Mouse (Mus musculus): ENCODE measurements at regions not wholly inside any gene's neighbourhood (a gene's known extent, or its start where the extent isn't known, plus 50 kb on each side); places are given as distances from the start of the nearest gene placed in this dataset.
"Not testable (repeated sequence)": the region's sequence is repeated elsewhere in the genome, so short reads cannot be mapped to it uniquely, and the experiment has no call there.

GRCm38 (mm10) chr1:23316288-23316687 lies 81.3 kb downstream of the Ogfrl1 start:
- DNase-seq, result not testable (repeated sequence)

GRCm38 (mm10) chr1:23314863-23315262 lies 82.7 kb downstream of the Ogfrl1 start:
- not testable (repeated sequence) for DNase-seq

DNA sequence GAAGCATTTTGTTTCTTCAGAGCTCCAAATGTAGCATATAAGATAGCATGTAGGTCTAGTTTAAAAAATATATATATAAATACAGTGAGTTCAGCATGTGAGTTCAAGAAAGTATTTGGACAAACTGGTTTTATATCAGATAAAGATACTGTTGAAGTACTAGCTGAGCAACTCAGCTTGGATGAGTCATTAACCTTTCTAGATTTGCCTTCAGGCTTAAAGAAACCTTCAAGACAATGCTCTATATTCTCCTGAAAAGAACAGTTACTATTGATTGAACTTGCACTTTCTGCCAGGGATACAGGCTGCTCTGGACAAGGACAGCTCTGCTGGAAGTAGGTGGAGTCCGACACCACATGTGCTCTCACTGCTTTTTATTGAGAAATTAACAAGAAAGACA lies 104.9 kb downstream of the Ogfrl1 start:
- no peak for DNase-seq

DNA sequence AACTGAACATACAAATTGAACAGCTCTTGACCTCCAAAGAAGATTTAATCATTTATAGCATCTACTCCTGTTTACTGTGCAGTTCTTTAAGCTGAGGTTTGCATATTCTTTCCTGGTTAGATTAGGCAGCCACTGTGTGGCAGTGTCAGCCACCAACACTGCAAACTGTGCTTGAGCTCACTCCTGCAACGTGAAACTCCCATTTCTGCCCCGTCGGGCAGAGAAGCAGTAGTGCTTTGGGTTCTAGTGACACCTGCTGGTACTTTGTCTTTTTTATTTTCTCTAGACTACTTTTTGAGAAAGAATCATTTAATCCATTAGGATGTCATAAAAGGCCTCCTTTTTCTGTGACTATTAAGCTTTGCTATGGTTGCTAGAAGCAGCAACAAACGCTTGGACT lies 110.8 kb downstream of the Ogfrl1 start:
- DNase-seq, result peak; percentile 27

DNA sequence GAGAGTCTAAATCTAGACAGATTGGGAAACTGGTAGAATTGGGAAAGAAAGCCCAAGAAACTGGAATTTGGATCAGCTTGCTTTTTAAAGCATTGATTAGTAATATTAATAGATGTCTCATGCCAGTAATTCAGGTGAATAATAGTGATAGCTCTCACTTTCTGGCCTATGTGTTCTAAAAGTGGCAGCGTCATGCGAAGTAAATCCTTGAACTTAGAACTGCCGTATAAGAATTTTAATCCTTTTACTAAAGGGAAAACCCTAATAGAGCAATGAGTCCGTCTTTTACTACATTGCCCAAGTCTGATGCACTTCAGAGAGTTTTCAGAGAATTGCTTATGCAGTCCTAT lies 114.7 kb downstream of the Ogfrl1 start:
- DNase-seq, result no peak

DNA sequence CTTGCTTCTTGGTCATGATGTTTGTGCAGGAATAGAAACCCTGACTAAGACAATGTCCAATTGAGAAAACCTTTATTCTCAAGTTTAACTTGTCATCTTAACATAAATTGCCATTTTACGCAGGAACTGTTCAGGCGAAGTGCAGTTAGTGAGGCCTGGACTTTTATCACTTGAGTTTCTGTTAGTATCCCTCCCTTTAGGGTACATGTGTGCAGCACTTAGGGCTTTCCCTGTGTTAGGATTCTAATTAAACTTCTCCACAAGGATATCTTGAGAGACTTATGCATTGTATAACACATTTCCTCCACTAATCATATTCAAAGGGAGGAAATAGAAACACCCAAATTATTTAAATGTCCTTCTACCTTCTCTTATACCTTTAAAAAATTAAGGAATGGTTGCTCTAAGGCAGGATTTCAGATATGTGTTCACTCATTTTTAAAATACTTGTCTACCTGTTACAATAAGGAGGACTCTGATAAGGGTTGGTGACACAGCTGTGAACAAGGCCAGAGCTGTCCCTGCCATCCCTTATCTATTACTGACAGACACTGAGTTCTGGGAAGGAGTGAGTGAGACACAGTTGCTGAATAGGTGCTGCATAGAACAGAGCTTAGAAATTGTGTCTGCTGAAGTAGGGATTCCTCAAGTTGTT lies 115.2 kb downstream of the Ogfrl1 start:
- no peak for DNase-seq

DNA sequence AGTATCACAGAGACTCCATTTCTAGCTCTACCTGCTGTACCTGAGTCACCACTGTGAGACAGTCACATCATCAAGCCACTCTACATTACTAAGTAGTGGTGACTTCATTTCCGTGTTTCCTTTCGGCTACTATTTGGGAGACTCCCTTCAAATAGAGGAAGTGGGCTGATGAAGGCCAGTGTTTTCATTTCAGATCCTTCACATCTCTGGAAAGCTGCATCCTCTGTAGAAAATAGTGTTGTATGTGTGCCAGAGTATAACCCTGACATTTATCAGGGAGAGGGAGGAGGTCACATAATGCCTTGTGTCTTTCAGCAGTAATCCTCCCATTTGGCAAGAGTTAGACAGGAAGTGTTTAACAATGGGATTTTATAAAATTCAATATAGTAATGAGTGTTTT lies 117.7 kb downstream of the Ogfrl1 start:
- DNase-seq, result no peak

- DNase-seq, result no peak
Observed at GRCm38 (mm10) chr1:23272077-23272476, 125.5 kb downstream of the Ogfrl1 start.

DNA sequence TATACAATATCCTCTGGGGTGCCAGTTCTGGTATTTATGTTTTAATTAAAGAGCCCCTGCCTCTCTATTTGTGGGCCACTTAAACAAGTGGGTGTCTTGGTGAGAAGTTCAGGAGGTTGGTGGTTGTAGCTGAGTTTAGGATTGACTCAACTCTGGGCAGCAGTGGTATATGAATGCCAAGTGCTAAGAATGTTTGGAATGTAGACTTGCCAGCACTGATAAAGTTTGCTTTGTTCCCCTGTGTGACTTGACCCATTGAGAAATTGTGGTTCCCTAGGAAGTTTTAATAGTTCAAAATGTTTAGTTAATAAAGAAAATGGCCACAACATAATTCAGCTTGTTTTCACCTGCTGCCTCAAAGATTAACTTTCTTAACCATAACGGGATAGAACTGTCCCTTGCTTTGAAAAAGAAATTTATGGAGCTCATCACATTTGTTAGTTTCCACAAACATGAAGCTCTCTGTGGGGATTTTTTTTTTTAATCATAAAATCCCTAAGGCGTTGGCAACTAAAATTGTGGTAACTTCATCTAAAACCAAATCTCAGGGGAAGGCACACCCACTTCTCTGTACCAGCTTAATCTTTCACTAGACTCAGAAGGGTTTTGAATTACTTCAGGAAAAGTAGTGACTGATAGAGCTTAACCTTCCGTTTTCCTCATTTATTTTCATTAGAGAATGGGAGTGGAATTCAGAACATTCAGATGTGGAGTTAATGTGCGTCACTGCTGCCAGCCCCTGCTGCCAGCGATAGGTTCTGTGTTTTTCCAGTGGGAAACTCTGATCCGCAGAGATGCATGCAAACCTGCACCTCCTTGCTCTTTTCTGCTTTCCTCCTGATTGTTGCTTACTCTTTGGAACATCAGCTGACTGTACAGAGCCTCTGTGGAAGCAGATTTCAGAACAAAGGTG lies 126.4 kb downstream of the Ogfrl1 start:
- no peak for DNase-seq

DNA sequence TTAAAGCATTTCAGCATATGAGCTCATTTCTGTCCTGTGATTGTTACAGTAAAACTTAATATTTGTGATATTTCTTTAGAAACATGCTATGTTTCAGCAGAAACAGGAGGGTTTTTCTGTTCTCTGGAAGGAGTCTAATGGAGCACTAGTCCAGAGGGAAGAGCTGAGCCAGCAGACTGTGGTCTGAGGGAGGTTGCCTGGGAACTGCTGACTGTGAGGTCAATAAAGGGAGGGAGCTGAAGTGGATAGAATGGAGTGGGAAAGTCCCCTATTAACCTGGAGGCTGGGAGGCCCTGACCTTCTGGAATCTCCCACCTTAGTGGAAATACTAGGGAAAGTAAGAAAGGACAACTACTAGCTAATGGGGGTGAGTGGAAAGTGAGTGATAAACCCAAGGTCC lies 129.5 kb downstream of the Ogfrl1 start:
- DNase-seq, result no peak

- DNase-seq, result no peak
Observed at GRCm38 (mm10) chr1:23265556-23266232, 131.9 kb downstream of the Ogfrl1 start.

GRCm38 (mm10) chr1:23264251-23264650 lies 133.3 kb downstream of the Ogfrl1 start:
- DNase-seq, result no peak

DNA sequence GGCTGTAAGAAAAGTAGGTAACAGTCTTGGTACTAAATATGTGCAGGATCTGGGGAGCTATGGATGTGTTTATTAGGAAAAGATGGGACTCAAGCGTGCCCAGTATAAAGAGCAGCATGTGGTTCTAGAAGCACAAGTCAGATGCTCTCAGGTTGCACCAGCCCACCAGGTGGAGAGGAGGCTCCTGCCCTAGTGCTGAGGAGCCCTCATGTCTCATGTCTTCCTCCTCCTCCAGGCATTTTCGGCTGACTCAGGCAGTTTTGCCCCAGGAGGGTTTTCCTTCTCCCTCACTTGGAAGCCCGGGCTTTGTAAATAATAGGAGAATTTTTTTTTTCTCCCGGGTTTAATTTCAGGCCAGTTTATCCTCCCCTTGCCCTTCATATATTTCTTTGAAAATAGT lies 133.8 kb downstream of the Ogfrl1 start:
- DNase-seq, result no peak

DNA sequence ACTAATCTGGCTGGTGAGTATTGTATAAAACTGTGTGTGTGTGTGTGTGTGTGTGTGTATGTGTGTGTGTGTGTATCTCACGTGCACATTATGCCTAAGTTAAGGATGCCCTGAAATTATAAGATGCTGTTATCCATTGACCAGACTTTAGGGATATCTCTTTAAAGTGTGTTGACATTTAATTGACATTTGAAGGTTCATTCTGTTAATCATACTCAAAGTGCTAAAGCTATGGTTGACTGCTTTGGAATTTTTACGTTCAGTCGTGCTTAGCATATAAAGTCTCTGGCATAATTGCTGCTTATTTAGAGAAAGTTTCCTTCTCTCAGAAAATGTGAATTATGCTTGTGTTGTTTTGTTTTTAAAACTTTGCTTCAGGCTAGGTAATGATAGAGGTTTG lies 135.9 kb downstream of the Ogfrl1 start:
- DNase-seq, result no peak

GRCm38 (mm10) chr1:23257306-23257895 lies 140.2 kb downstream of the Ogfrl1 start:
- DNase-seq, result peak; percentile 6

GRCm38 (mm10) chr1:23256630-23257001 lies 141.0 kb downstream of the Ogfrl1 start:
- peak; percentile 71 for DNase-seq

DNA sequence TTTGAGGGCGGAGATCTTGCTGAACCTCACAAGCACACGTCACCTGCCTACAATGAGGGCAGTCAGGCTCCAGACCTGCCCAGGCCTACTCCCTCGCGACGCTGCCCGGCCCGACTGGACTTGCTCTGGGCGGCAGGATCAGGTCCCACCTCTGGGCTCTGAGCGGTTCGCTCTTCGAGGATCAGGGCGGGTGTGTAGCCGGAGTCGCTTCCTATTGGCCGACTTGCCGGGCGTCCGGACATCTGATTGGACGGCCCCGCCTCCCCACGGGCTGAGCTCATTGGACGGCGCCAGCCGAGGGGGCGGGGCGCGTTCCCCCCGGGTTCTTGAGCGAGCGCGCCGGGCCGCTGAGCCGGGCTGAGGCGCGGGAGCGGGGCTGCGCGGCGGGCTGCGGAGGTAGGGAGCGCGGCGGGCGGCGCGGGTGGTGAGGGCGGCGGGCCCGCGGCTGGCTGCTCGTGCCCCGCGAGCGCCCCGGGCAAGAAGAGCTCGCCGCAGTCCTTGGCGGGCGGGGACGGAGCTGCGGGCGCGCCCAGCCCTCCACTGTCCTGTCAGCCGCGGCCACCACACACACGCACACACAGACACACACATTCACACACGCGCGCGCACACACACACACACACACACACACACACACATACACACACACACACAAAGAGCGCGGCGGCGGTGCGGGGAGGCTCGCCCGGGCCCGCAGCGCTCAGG lies 141.5 kb downstream of the Ogfrl1 start:
- DNase-seq, result peak; percentile 97

GRCm38 (mm10) chr1:23254235-23254634 lies 143.3 kb downstream of the Ogfrl1 start:
- no peak for DNase-seq

GRCm38 (mm10) chr1:23231522-23231921 lies 129.5 kb upstream of the 4933415F23Rik start:
- peak; percentile 7 for DNase-seq

DNA sequence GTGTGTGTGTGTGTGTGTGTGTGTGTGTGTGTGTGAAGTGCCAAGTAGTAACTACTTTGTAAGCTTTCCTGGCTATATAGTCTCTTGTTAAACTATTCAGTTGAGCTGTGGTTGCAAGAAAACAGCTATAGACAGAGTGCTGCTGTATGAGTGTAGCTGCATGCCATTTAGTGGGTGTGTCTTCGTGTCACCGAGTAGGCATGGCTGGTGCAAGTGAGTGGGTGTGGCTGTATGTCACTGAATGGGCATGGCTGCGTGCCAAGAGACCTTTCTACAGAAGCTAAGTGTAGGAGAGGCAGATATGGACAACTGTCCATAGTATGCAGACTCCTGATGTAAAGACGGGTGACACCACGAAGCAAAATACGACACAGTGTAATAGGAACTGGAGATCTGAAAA lies 126.4 kb upstream of the 4933415F23Rik start:
- no peak for DNase-seq

DNA sequence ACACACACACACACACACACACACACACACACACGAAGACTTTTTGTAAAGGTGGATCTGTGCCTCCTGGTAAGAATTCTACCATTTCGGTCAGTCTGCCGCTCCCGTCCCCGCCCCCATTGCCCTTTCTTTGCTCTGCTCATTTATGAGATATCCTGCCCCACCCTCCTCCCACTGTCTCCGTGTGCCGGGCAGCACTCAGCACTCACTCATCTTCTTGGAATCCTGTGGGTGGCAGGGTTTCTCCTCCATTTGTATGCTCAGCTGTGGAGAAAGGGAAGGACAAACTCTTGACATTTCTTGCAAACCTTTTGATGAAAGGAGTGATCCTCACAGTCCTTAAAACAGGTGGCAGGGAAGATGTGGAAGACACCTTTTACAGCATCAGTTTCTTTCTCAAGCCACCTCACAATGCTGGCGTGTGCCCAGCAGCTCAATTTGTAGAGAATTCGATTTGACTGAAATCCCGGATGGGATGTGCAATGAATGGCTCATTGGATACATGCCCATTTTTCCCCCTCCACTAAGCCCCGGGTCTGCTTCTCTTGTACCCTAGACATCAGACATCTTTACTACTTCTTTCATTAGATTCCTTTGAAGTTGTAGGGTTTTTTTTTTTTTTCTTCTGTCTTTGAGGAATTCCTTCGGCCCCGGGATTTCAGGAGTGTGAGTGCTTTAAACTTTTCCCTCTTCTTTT lies 112.6 kb upstream of the 4933415F23Rik start:
- DNase-seq, result no peak

DNA sequence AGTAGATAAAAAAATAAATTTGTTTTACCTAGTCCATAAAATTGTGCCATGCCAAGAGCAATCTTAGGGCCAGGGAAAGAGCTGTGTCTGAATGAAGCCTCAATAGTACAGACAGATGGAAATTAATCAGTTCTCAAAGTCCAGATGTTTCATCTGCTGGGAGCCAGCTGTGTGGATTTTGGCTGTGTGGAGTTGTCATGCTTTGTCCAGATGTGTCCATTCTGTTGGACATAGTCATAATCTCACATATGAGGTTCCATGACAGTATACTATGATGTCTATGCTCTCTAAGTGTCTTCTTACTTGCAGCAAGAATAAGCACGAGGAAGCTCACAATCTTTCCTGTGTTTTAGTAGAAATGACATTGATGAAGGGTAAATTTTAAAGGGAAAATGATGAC lies 105.8 kb upstream of the 4933415F23Rik start:
- DNase-seq, result no peak

Measured in right cerebral cortex, postnatal 25 days (tissue).